Mouse (Mus musculus) embryonic stem cell, embryonic (primary cell): ENCODE measurements at regions not wholly inside any gene's neighbourhood (a gene's known extent, or its start where the extent isn't known, plus 50 kb on each side); places are given as distances from the start of the nearest gene placed in this dataset.

Source experiments
- CTCF ChIA-PET, 4 experiments: fragments of 300-600 bp in 2 of 4; fragments of 350-600 bp in 2 of 4; sonication (Branson Sonifier 250); formaldehyde crosslinking; loops; one replicate each; lab custom pipeline; 2022; ENCODE audit warnings: inconsistent platforms in 2 of 4; lab: Charles Lee
- POLR2A ChIA-PET, 4 experiments: fragments of 300-600 bp in 2 of 4; fragments of 350-600 bp in 2 of 4; sonication (Branson Sonifier 250); formaldehyde crosslinking; loops; one replicate each; lab custom pipeline; 2022; ENCODE audit warnings: antibody characterized with exemption in 4 of 4, inconsistent platforms in 1 of 4; lab: Charles Lee

- ChIA-PET POLR2A (no interaction called here), CTCF (no interaction called here)
Observed at GRCm38 (mm10) chr12:45833871-45834270, 759.4 kb upstream of the Stxbp6 start.

- POLR2A ChIA-PET: interaction anchor here in 1 of 4 experiments (1.3 kb wide), 1 partner anchor 26 kb away, joined by 3 read pairs; no protein-coding TSS in a partner anchor
- CTCF ChIA-PET: no interaction called here
Observed at GRCm38 (mm10) chr12:45833414-45833762, 758.9 kb upstream of the Stxbp6 start.

- POLR2A ChIA-PET: interaction anchor here in 1 of 4 experiments (1.3 kb wide), 1 partner anchor 25 kb away, joined by 3 read pairs; no protein-coding TSS in a partner anchor
- CTCF ChIA-PET: no interaction called here
Observed at GRCm38 (mm10) chr12:45832671-45833413, 758.3 kb upstream of the Stxbp6 start.

- ChIA-PET POLR2A (no interaction called here), CTCF (no interaction called here)
Observed at GRCm38 (mm10) chr12:45824861-45825260, 750.4 kb upstream of the Stxbp6 start.
